Mouse (Mus musculus) c-Kit-positive CD71-positive TER-119-positive erythroid progenitor cells, embryonic 14.5 days (primary cell): ENCODE measurements at regions not wholly inside any gene's neighbourhood (a gene's known extent, or its start where the extent isn't known, plus 50 kb on each side); places are given as distances from the start of the nearest gene placed in this dataset.

Experiments used
- DNase-seq: peaks from one replicate; pipeline ENCODE4 v3.0.0-alpha.2; 2013; ENCODE audit warnings: low spot score

- no peak for DNase-seq
These were observed 165.7 kb downstream of the Lrrc3b start for GRCm38 (mm10) chr14:15273107-15273506.

GRCm38 (mm10) chr14:15272364-15272763, 166.4 kb downstream of the Lrrc3b start:
- no peak for DNase-seq

DNA sequence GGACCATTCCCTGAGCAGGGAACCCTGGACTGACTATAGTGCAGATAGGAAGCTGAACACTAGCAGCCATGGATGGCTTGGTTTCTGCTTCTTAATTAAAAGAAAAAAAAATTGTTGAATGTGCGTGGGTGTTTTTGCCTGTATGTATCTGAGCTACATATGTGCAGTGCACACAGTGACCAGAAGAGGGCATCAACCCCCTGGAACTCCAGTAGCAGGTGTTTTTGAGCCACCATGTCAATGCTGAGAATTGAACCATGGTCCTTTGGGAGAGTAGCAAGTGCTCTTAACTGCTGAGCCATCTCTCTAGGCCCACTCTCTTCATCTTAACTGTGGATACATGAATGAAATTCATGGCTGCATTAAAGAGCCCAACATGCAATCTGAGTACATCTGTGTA, 172.5 kb downstream of the Lrrc3b start:
- DNase-seq: peak; percentile 4

DNA sequence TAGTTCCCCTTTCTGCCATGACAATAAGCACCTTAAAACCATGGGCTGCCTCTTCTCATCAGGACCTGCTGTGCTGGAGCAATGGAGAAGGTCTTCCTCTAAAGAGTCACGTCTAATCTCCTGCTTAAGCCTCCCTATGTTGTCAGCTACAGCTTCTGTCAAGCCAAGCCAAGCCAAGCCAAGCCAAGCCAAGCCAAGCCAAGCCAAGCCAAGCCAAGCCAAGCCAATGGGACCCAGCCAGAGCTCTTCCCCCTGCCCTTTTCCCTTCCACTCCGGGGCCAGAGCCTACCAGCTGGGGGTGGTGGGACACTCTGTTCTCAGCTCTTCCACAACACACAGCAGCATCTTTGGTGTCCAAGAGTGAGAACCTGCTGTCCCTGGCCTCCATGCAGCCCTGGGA, 175.8 kb downstream of the Lrrc3b start:
- DNase-seq: no peak

- DNase-seq: no peak
These were observed 183.1 kb downstream of the Lrrc3b start for GRCm38 (mm10) chr14:15255729-15256128.

GRCm38 (mm10) chr14:15205626-15206025, 233.2 kb downstream of the Lrrc3b start:
- no peak for DNase-seq

- DNase-seq: no peak
These were observed 234.5 kb downstream of the Lrrc3b start for GRCm38 (mm10) chr14:15204284-15204683.
